Mouse (Mus musculus) heart, adult 9 months (tissue): ENCODE data around the gene Smyd2.

ENCODE experiments used
- DNase-seq, 2 experiments: peaks; one replicate each; pipeline ENCODE4 v3.0.0; 2022; ENCODE audit warnings: low spot score in 2 of 2

Smyd2 gene

GRCm38 (mm10) chr1:189921818-189922592 is at the start of gene Smyd2:
Gene Smyd2, minus strand, starts transcription at chr1:189922363.
- peak; percentile 70 to 73 for DNase-seq

- DNase-seq: no peak
These were observed 48.2 kb upstream of the Smyd2 start for GRCm38 (mm10) chr1:189970381-189970780.

GRCm38 (mm10) chr1:189968027-189968426 is 45.9 kb upstream of the Smyd2 start:
- DNase-seq: no peak

- DNase-seq: peak; percentile 73 to 74
These were observed 38.3 kb upstream of the Smyd2 start for GRCm38 (mm10) chr1:189960481-189960880.

- DNase-seq: no peak
These were observed 37.6 kb upstream of the Smyd2 start for GRCm38 (mm10) chr1:189959802-189960201.

- no peak for DNase-seq
These were observed 29.7 kb upstream of the Smyd2 start for GRCm38 (mm10) chr1:189951861-189952260.

GRCm38 (mm10) chr1:189947411-189947810 is 25.2 kb upstream of the Smyd2 start:
- DNase-seq: no peak

DNA sequence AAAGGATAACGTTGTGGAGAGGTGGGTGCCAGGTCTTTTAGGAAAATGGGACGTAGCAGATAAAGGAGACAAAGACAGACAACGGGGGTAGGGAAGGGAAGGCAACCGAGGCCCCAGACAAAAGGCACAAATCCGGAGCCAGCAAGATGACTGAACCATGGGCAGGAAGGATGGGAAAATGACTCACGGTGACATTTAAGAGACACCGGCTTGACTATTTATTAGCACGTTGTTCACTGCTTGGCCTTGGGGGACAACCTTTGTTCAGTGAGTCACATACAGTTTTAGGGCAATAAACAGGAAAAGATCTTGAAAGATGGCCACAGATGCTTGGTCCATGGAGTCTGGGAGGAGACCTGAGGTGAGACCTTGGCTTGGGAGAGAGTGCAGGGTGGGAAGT is 24.0 kb upstream of the Smyd2 start:
- no peak for DNase-seq

- DNase-seq: no peak
These were observed 19.6 kb upstream of the Smyd2 start for GRCm38 (mm10) chr1:189941786-189942185.

DNA sequence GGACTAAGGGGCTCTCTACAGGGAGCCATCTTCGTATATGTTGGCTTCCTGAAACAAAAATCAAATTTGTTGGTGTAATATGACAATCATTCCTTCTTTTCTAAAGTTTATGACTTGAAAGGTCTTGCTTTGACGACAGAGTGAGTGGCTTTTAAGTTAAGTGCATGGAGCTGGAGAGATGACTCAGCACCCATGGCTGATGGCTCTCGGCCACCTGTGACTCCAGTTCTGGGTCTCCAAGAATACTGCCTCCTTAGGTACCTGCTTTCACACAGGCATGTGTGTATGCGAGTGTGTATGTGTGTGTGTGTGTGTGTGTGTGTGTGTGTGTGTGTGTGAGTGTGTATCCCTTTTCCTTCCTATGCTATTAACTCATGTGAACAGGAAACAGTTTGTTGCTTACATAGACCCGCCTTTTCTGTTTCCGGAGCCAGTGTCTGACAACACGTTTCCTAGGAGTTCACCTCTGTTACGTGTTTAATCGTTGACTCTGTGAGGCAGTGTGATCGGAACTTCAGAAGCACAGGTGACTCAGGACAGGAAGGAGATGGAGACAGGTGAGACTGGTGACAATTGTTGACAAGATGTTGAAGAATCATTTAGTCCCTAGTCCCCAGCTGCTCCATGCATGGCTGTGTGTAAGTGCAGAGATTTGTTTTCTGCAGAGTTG is 14.4 kb upstream of the Smyd2 start:
- DNase-seq: no peak

GRCm38 (mm10) chr1:189933480-189934202 is 11.5 kb upstream of the Smyd2 start:
- no peak for DNase-seq

DNA sequence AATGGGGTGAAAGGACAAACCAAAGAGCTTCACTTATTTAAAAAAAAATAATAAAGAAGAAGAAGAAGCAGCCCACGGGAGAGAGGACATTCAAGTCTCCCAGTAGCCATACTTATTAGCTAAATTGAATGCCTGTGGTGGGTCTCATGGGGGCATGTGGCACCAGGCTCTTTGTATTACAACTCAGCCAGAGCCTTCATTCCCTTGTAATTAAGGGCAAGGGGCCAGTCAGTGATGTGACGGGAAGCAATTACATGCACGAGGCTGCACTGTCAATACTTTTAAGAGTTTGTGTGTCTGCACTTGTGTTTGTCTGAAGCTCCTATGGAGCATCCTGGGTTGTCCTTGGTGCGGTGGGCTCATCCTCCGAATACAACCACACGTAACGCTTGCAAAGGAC is 10.8 kb upstream of the Smyd2 start:
- DNase-seq: no peak

DNA sequence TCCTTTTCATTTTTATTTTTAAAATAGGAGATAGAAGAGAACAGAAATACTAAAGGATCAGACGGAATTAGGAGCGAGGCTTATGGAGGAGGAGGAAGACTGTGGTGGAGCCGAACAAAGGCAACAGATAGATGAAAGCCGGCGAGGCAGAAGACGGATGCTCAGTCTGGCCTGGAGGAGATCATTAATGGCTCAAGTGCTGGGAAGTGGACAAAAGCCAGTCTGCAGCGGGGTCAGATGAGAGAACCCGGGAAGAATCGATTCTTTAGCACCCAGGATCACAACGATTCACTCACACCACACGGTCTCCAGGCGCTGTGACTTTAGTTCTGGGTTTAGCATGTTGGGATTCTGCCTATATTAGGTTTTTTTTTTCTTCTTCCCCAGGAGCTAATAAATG is 10.0 kb upstream of the Smyd2 start:
- DNase-seq: no peak

DNA sequence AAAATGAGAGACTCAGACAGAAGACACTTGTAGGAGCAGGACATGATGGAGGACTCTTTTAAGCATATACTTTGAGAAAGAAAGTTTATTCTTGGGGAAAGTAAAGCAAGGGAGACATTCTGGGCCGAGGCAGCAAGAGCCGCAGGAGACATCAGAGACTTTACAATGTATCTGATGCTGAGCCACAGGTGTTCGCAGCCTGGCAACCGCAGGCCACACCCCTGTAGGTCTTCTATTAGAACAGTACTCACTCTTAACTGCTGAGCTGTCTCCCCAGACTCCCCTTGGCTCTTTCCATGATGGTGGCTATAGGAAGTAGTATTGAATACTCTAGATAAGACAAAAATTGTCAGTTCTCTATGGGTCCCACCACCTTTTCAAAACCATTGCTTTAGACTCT is 7.7 kb upstream of the Smyd2 start:
- DNase-seq: no peak

DNA sequence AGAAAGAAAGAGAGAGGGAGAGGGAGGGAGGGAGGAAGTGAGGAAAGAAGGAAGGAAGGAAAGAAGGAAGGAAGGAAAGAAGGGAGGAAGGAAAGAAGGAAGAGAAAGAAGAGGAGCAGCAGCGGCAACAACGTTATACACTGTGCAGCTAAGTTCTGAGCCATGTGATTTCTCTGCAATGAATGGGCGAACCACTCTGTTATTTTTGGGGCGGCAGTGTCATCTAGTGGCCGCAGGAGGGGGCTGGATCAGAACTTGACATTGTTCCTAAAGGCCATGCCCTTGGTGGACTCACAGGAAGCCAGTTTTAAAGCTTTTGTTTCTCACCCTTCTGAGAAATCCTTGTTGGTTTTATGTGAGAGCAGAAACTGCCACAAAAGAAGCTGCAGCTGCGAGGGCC is 5.5 kb upstream of the Smyd2 start:
- peak; percentile 30 to 75 for DNase-seq

GRCm38 (mm10) chr1:189926279-189926678 is 4.1 kb upstream of the Smyd2 start:
- DNase-seq: no peak

- peak; percentile 60 to 78 for DNase-seq
These were observed 1.9 kb upstream of the Smyd2 start for GRCm38 (mm10) chr1:189923871-189924568.

DNA sequence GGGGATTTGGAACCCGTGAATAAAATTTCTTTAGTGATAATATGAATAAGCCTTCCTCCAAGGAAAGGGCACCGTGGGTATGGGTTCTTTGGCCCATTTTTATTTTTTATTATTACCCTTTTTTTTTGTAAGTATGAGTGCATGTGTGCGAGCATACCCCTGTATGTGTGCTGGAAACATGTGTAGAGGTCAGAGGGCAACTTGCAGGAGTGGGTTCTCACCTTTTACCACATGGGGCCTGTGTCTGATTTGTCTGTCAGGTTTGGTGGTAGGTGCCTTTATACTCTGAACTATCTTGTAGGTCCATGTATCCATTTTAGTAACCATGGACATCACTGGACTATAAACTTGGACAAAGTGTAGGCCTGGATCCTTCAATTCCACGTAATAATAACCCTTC is 994 bp upstream of the Smyd2 start:
- no peak for DNase-seq

- peak in 1 of 2 experiments; percentile 41 for DNase-seq
These were observed 558 bp upstream of the Smyd2 start for GRCm38 (mm10) chr1:189922721-189923120.

- DNase-seq: no peak
These were observed 670 bp downstream of the Smyd2 start for GRCm38 (mm10) chr1:189921568-189921817.

DNA sequence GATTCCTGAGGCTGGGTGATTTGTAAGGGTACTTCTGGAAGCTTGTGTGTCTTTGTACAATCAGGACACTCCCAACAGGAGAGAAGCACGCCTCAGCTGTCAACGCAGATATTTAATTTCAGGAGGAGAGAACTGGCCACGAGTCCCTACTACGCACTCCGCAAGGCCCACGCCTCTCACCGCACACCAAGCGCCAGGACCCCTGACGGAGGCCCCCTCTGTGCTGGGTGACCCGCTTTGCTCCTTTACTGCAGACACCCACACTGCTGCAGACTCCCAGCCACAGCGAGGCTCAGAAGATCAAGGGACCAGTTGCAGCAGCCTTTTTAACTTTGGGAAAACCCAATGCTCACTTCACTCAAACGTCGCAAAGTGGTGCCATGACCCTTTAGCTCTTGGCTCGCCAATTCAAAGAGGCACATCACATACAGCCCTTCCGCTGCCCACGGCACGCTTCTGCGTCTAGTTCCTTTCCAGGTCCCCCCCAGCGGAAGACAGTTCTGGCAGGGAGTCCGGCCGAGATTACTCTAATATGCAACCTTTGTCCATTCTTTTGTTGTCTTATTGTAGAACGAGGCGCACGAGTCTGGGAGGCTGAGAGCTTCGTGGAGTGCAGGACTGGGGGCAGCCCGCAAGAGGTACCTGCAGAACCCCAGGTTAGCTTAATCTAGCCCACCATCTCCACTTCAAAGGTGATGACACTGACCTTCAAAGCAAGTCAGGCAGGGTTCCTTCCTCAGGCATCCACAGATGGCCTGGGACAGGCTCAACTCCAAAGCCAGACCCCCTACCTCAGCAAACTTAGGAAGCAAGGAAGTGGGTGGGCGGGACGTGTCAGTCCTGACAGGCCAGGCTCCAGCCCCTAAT is 1.2 kb downstream of the Smyd2 start:
- DNase-seq: no peak
